Mouse (Mus musculus): ENCODE measurements around the gene Slc35f6.

- TF ChIP-seq CTCF (IDR thresholded peaks at IDR 0.05; ENCODE audit: insufficient read depth, low read length) = peak; percentile 57
- TF ChIP-seq POLR2A (IDR thresholded peaks at IDR 0.05; ENCODE audit: borderline replicate concordance, extremely low read depth, low read depth, low read length) = no peak
Observed at GRCm38 (mm10) chr5:30682967-30683600, 35.4 kb downstream of the Slc35f6 start.
